Mouse (Mus musculus) embryonic facial prominence, embryonic 11.5 days (tissue): ENCODE results near the gene D6Ertd527e. TPM values are rescaled to one million over a fixed set of nuclear protein-coding genes. Genes with fewer than 3 reads are reported as not detected.

Source experiments
- ATAC-seq: fragments of 200-750 bp; cut with Nextera tagmentation; replicated peaks from 2 replicates; pipeline ENCODE4 v1.8.0; 2017; ENCODE audit warnings: low read depth; ENCODE audit not compliant: insufficient number of reproducible peaks, low FRiP score, low TSS enrichment
- DNase-seq: peaks from one replicate; pipeline ENCODE4 v3.0.0-alpha.2; 2015; ENCODE audit warnings: low spot score
- H3K27ac ChIP-seq: fragments of 300-500 bp; sonication (generic); replicated peaks from 2 replicates; pipeline ENCODE4 v1.5.1; 2014; ENCODE audit warnings: mild to moderate bottlenecking, low read depth, low read length, control low read depth
- H3K27me3 ChIP-seq: fragments of 300-500 bp; sonication (generic); 2 replicates; pipeline ENCODE4 v1.6.1; 2014; ENCODE audit warnings: mild to moderate bottlenecking, low read length, moderate library complexity, mixed read lengths; ENCODE audit not compliant: control insufficient read depth, insufficient read depth
- H3K36me3 ChIP-seq: fragments of 300-500 bp; sonication (generic); replicated peaks from 2 replicates; pipeline ENCODE4 v1.6.1; 2014; ENCODE audit warnings: low read depth, mild to moderate bottlenecking, low read length, moderate library complexity, mixed read lengths; ENCODE audit not compliant: control insufficient read depth, insufficient read depth
- H3K4me1 ChIP-seq: fragments of 300-500 bp; sonication (generic); 2 replicates; pipeline ENCODE4 v1.6.1; 2014; ENCODE audit warnings: low read length, mixed read lengths; ENCODE audit not compliant: control insufficient read depth, insufficient read depth
- H3K4me2 ChIP-seq: fragments of 300-500 bp; sonication (generic); 2 replicates; pipeline ENCODE4 v1.6.1; 2014; ENCODE audit warnings: low read depth, mild to moderate bottlenecking, control low read depth, low read length, moderate library complexity
- H3K4me3 ChIP-seq: fragments of 300-500 bp; sonication (generic); 2 replicates; pipeline ENCODE4 v1.5.1; 2014; ENCODE audit warnings: low read depth, low read length, control low read depth
- H3K9ac ChIP-seq: fragments of 300-500 bp; sonication (generic); replicated peaks from 2 replicates; pipeline ENCODE4 v1.6.1; 2014; ENCODE audit warnings: mild to moderate bottlenecking, control low read depth, low read length
- H3K9me3 ChIP-seq: fragments of 300-500 bp; sonication (generic); replicated peaks from 2 replicates; pipeline ENCODE4 v1.6.1; 2016; ENCODE audit warnings: mild to moderate bottlenecking, low read length, inconsistent platforms, mixed read lengths; ENCODE audit not compliant: control insufficient read depth
- WGBS: fragments of 180-500 bp; shearing (Covaris S2); extraction: QIAGEN DNeasy Blood & Tissue Kit; methylation state at CpG from one replicate; pipeline ENCODE4 v1.1.7; 2014; 5-methylcytosine and 5-hydroxymethylcytosine counted together
- polyA plus RNA-seq: library from polyadenylated mRNA; unstranded; fragments of >200 nt; fragmentation: Nextera tagmentation; extraction: Ambion mirVana; gene quantifications from 2 replicates; pipeline ENCODE4 v1.2.1, GENCODE M21; 2014

The D6Ertd527e gene
- polyA plus RNA-seq, 1 experiment from 2014 or later = 0.32 TPM

DNA sequence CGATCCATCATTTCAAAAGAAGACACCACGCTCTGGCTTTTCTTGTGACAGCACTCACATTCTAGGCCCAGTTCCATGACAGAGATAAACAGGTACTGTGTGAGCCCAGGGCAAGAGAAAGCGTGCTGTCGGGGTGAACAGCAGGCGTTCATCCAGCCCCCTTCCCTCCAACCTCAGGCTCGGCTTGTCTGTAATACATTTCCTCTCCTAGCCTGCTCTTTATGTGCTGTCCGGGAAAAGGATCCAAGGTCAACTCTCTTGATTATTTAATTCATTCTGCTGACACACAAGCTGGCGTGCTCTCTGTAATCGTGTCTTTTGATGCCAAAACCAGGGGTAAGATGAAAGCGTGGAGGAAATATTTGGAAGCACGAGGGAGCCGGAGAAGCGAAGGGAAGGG is 39.0 kb downstream of the D6Ertd527e start:
- H3K4me2 ChIP-seq = no peak overlapping the region
- DNase-seq (no peak), ATAC-seq (no peak)
- H3K36me3 ChIP-seq = no peaks in the 10 kb centered on the region; the same call in 1 of the 2 replicates
- no peak overlapping the region for H3K27ac ChIP-seq
- H3K9ac ChIP-seq = no peak overlapping the region
- no peaks in the 10 kb centered on the region for H3K4me1 ChIP-seq
- H3K9me3 ChIP-seq = no peaks in the 10 kb centered on the region
- 68% methylated on average over 13 of the region's 13 CpGs for whole genome bisulfite sequencing
- H3K4me3 ChIP-seq = no peak overlapping the region
- no peaks in the 10 kb centered on the region for H3K27me3 ChIP-seq

DNA sequence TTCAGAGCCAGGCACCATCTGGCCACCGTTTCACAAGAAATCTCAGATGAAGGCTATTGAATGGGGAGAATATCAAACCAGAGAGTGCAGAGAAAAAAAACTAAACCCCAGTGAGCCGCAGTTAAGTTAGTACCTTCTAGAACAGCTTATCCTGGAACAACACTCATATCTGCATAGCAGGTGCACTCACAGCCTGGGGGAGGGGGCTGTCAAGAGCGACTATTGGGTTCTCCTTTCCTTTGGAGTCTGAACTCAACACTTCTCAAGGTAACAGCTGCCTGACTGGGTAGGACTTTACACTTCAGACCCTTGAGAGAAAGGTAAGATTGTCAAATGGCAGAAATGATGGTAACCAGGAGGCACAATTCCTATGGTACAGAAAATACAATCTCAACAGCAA is 43.4 kb downstream of the D6Ertd527e start:
- Histone ChIP-seq H3K4me1 (peaks cover 4% of the 10 kb centered on the region), H3K27me3 (no peaks in the 10 kb centered on the region), H3K4me2 (no peak overlapping the region), H3K36me3 (no peaks in the 10 kb centered on the region), H3K4me3 (no peak overlapping the region), H3K9ac (no peak overlapping the region), H3K27ac (no peak overlapping the region), H3K9me3 (no peaks in the 10 kb centered on the region)
- ATAC-seq = no peak
- WGBS = 81% methylated on average over 3 of the region's 3 CpGs
- no peak for DNase-seq

GRCm38 (mm10) chr6:87150471-87150870 is 45.9 kb downstream of the D6Ertd527e start:
- H3K9me3 ChIP-seq = no peaks in the 10 kb centered on the region
- no peaks in the 10 kb centered on the region for H3K36me3 ChIP-seq
- no peak overlapping the region for H3K9ac ChIP-seq
- H3K4me2 ChIP-seq = no peak overlapping the region
- no peaks in the 10 kb centered on the region for H3K27me3 ChIP-seq
- no peak for ATAC-seq
- 84% methylated on average over 7 of the region's 7 CpGs for WGBS
- H3K4me1 ChIP-seq = peaks cover 4% of the 10 kb centered on the region
- DNase-seq = no peak
- no peak overlapping the region for H3K27ac ChIP-seq
- H3K4me3 ChIP-seq = no peak overlapping the region

- Histone ChIP-seq H3K27ac (peak overlapping the region; percentile 35; the same call in 1 of the 2 replicates), H3K9me3 (no peaks in the 10 kb centered on the region), H3K27me3 (no peaks in the 10 kb centered on the region), H3K4me2 (no peak overlapping the region), H3K4me1 (peaks cover 4% of the 10 kb centered on the region), H3K9ac (no peak overlapping the region), H3K36me3 (no peaks in the 10 kb centered on the region), H3K4me3 (no peak overlapping the region)
- WGBS = 51% methylated on average over 8 of the region's 8 CpGs
- ATAC-seq (no peak), DNase-seq (peak; percentile 74)
Measured at GRCm38 (mm10) chr6:87151427-87151826, 46.9 kb downstream of the D6Ertd527e start.

DNA sequence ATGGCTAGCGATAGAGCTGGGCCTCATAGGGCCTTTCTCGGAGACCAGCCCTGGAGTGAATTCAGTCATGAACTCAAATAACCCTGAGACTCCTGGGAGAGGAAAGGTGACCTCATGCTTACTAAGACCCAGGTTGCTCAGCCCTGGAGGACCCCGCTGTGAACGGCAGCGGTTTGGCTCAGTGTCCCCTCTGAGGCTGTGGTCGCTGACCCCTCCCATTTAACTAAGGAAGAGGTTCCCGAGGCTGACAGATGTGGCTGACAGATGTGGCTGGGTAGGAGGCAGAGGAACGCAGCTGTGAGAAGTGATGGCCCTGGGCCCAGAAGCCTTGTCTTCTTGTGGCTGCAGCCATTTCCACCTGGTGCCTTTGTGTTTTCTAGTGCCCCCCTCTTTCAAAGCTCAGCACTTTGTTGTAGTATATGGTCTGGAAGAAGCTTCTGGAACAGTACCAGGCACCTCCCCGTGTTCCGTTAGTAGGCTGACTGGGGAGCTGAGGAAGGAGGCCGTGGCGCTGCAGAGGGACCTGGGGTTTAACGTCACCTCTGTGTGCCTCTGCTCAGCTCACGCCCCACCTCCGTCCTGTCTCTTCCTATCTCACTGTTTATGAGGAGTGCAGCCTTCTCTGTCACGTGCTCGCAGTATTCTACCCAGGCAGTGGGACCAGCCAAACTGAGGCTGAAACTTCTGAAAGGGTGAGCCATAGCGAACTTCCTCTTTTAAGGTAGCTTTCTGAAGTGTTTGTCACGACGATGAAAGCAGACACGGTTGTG is 48.1 kb downstream of the D6Ertd527e start:
- Histone ChIP-seq H3K36me3 (no peaks in the 10 kb centered on the region), H3K9me3 (no peaks in the 10 kb centered on the region), H3K27me3 (no peaks in the 10 kb centered on the region), H3K4me3 (no peak overlapping the region), H3K4me2 (no peak overlapping the region), H3K4me1 (peaks cover 4% of the 10 kb centered on the region), H3K9ac (no peak overlapping the region), H3K27ac (0 out of 2 replicates have a peak overlapping the region, but pooled peaks have one; percentile 28)
- ATAC-seq (no peak), DNase-seq (no peak)
- 74% methylated on average over 21 of the region's 21 CpGs for WGBS

GRCm38 (mm10) chr6:87153231-87153580 is 48.7 kb downstream of the D6Ertd527e start:
- no peaks in the 10 kb centered on the region for H3K36me3 ChIP-seq
- H3K27ac ChIP-seq = no peak overlapping the region
- no peak overlapping the region for H3K9ac ChIP-seq
- ATAC-seq (no peak), DNase-seq (no peak)
- WGBS = 86% methylated on average over 7 of the region's 7 CpGs
- H3K4me2 ChIP-seq = no peak overlapping the region
- no peaks in the 10 kb centered on the region for H3K9me3 ChIP-seq
- no peaks in the 10 kb centered on the region for H3K27me3 ChIP-seq
- H3K4me1 ChIP-seq = peaks cover 4% of the 10 kb centered on the region
- no peak overlapping the region for H3K4me3 ChIP-seq

DNA sequence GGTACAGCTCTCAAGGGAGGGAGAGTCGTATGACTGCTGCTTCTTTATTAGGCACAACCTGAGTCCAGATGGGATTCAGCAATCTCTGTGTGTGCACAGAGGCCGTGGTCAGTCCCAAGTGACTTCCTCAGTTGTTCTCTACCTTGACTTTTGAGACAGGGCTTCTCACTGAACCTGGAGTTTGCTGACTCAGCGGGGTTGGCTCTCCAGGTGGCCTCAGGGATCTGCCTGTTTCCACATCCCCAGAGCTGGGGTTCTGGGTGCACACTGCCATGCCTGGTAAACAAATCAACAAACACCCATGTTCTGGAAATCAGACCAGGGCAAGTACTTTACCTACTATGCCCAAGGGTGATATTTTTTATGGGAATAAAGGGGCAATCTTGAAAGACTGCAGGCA is 49.3 kb downstream of the D6Ertd527e start:
- Histone ChIP-seq H3K4me3 (no peak overlapping the region), H3K27ac (no peak overlapping the region), H3K4me2 (no peak overlapping the region), H3K36me3 (no peaks in the 10 kb centered on the region), H3K9ac (no peak overlapping the region), H3K9me3 (no peaks in the 10 kb centered on the region), H3K4me1 (peaks cover 4% of the 10 kb centered on the region), H3K27me3 (no peaks in the 10 kb centered on the region)
- DNase-seq (no peak), ATAC-seq (no peak)
- WGBS = 80% methylated on average over 3 of the region's 3 CpGs

DNA sequence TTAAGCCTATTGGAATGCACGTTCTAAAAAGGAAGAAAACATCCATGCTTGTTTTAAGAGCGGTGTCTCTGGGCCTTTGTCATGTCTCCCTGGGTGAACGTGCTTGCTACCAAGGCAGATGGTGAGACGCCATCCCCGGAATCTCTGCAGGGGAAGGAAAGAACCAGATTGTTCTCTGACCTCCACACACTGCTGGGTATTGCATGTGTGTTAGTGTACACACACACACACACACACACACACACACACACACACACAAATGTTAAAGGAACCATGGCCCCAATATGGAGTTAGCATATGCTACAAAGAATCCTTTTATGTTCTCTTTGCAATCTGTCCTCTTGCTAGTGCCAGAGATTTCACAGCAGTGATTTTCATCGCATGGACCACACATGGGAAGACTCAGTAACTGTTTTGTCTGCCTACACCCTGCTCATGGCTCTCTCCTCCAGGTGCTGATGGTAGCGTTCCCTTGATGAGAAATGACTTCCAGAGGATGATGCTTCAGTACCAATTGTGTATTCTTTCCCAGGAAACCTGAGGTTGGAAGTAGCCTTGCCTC is 53.6 kb downstream of the D6Ertd527e start:
- Histone ChIP-seq H3K4me2 (no peak overlapping the region), H3K9me3 (no peaks in the 10 kb centered on the region), H3K4me3 (no peak overlapping the region), H3K36me3 (no peaks in the 10 kb centered on the region), H3K27ac (no peak overlapping the region), H3K4me1 (no peaks in the 10 kb centered on the region), H3K27me3 (no peaks in the 10 kb centered on the region), H3K9ac (no peak overlapping the region)
- 77% methylated on average over 7 of the region's 7 CpGs for WGBS
- DNase-seq (no peak), ATAC-seq (no peak)
